Mouse (Mus musculus): ENCODE measurements at regions not wholly inside any gene's neighbourhood (a gene's known extent, or its start where the extent isn't known, plus 50 kb on each side); places are given as distances from the start of the nearest gene placed in this dataset.

- no peak for ATAC-seq (replicated peaks; ENCODE audit: poor library complexity, severe bottlenecking)
Observed at GRCm38 (mm10) chr13:43909933-43910332, 125.4 kb downstream of the Cd83 start.

- ATAC-seq (replicated peaks; ENCODE audit: poor library complexity, severe bottlenecking), result no peak
Observed at GRCm38 (mm10) chr13:43913476-43913875, 128.9 kb downstream of the Cd83 start.

GRCm38 (mm10) chr13:43919781-43920420 is 135.3 kb downstream of the Cd83 start:
- ATAC-seq (replicated peaks; ENCODE audit: poor library complexity, severe bottlenecking), result peak; percentile 90

GRCm38 (mm10) chr13:43930081-43930981 is 145.8 kb downstream of the Cd83 start:
- no peak for ATAC-seq (replicated peaks; ENCODE audit: poor library complexity, severe bottlenecking)

GRCm38 (mm10) chr13:43932946-43933345 is 148.4 kb downstream of the Cd83 start:
- no peak for ATAC-seq (replicated peaks; ENCODE audit: poor library complexity, severe bottlenecking)

- no peak for ATAC-seq (replicated peaks; ENCODE audit: poor library complexity, severe bottlenecking)
Observed at GRCm38 (mm10) chr13:43935284-43935683, 150.7 kb downstream of the Cd83 start.

GRCm38 (mm10) chr13:43936504-43936903 is 151.9 kb downstream of the Cd83 start:
- no peak for ATAC-seq (replicated peaks; ENCODE audit: poor library complexity, severe bottlenecking)

GRCm38 (mm10) chr13:43938611-43939010 is 154.0 kb downstream of the Cd83 start:
- no peak for ATAC-seq (replicated peaks; ENCODE audit: poor library complexity, severe bottlenecking)

- no peak for ATAC-seq (replicated peaks; ENCODE audit: poor library complexity, severe bottlenecking)
Observed at GRCm38 (mm10) chr13:43939375-43939774, 154.8 kb downstream of the Cd83 start.

GRCm38 (mm10) chr13:43941731-43942130 is 157.2 kb downstream of the Cd83 start:
- no peak for ATAC-seq (replicated peaks; ENCODE audit: poor library complexity, severe bottlenecking)

- no peak for ATAC-seq (replicated peaks; ENCODE audit: poor library complexity, severe bottlenecking)
Observed at GRCm38 (mm10) chr13:43948606-43949005, 164.0 kb downstream of the Cd83 start.

- ATAC-seq (replicated peaks; ENCODE audit: poor library complexity, severe bottlenecking), result no peak
Observed at GRCm38 (mm10) chr13:43949740-43950643, 165.4 kb downstream of the Cd83 start.

GRCm38 (mm10) chr13:43952491-43952890 is 167.9 kb downstream of the Cd83 start:
- no peak for ATAC-seq (replicated peaks; ENCODE audit: poor library complexity, severe bottlenecking)

GRCm38 (mm10) chr13:43952972-43953592 is 168.5 kb downstream of the Cd83 start:
- ATAC-seq (replicated peaks; ENCODE audit: poor library complexity, severe bottlenecking), result no peak

GRCm38 (mm10) chr13:43954714-43955393 is 170.3 kb downstream of the Cd83 start:
- ATAC-seq (replicated peaks; ENCODE audit: poor library complexity, severe bottlenecking), result no peak

- no peak for ATAC-seq (replicated peaks; ENCODE audit: poor library complexity, severe bottlenecking)
Observed at GRCm38 (mm10) chr13:43957046-43957445, 172.5 kb downstream of the Cd83 start.

- ATAC-seq (replicated peaks; ENCODE audit: poor library complexity, severe bottlenecking), result peak; percentile 64
Observed at GRCm38 (mm10) chr13:43959121-43959572, 174.6 kb downstream of the Cd83 start.

- ATAC-seq (replicated peaks; ENCODE audit: poor library complexity, severe bottlenecking), result peak; percentile 26; the same call in 1 of the 2 replicates
Observed at GRCm38 (mm10) chr13:43961047-43961690, 176.6 kb downstream of the Cd83 start.

GRCm38 (mm10) chr13:43961987-43962386 is 177.4 kb downstream of the Cd83 start:
- ATAC-seq (replicated peaks; ENCODE audit: poor library complexity, severe bottlenecking), result peak; percentile 64

Data from granulocyte monocyte progenitor cell, adult 5-6 weeks (primary cell).